Mouse (Mus musculus) cerebellum, postnatal 36 days (tissue): ENCODE data around the gene Crb3.

Source experiments
- DNase-seq, 2 experiments: peaks; one replicate each; pipeline ENCODE4 v3.0.0; 2021 to 2022; ENCODE audit warnings: mixed read lengths in 2 of 2

Gene Crb3

DNA sequence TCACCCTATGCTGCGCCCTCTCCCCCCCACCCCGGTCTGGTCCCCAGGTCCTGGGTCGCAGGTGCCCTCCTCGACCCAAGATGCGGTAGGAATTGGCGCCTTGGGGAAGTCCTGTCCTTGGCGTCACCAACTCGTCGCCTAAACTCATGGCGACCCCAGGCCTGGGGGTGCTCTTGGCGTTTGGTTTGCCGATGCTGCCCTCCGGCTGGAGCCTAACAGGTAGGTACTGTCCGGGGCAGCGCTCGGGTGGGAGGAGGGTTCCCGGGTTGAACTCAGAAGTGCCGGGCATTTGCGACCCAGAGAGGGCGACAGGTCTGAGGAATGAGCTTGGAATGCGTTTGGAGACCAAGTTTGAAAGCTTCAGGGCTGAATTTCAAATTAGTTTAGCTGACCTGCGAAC lies 3.6 kb downstream of the Crb3 start:
- DNase-seq: no peak

DNA sequence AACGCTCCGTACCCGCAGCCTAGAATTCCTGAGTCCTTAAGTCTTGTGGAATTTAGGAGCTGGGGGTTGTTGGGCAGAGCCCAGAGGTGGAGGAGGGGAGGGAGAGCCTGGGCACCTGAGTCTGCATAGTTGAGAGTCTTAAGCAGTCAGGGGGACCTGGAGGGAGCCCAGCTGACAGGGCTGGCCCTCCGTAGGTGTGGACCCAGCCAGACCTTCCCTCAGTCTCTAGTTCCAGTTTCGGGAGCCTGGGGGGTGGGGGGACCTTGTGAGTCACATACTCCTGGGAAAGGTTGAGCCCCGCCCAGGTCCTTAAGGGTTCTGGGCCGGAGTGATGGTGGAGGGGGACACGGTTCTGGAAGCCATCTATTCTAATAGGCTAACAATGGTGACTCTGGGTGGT lies 4.1 kb downstream of the Crb3 start:
- DNase-seq: no peak

DNA sequence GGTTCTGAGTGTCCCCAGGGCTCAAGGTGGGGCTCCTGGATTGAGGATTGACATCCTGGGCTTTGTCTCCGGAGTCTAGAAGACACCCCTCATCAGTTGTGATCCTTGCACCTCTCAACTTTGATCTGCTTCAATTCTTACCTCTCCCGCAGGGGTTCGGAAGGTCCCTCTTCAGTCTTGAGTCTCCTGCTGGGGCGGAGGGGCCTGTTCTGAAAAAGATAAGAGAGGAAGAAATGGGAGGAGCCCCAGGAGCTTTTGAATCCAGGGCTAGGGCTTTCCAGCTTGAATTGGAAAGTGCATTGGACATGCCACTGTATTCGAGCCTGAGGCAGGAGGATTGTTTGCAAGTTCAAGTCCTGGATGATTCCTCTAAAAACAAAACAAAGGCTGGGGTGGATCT lies 8.0 kb downstream of the Crb3 start:
- DNase-seq: no peak

DNA sequence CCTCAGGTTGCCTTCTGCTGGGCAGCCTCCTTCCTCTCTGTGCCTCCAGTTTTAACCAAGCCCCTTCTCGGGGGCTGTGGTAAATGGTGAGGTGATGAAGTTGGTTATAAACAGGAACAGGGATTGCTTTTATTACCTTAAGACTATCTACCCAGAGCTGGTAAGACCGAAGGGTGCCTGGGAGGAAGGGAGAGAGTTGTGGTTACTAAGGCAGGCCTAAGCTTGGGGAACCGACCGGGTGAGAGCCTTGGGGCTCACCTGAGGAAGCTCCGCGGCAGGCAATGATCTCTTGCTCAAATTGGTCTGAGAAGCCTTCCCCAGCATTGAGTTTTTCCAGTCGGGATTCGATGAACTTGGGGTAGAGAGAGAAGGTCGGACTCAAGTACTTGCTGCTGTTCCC lies 11.4 kb downstream of the Crb3 start:
- no peak for DNase-seq

DNA sequence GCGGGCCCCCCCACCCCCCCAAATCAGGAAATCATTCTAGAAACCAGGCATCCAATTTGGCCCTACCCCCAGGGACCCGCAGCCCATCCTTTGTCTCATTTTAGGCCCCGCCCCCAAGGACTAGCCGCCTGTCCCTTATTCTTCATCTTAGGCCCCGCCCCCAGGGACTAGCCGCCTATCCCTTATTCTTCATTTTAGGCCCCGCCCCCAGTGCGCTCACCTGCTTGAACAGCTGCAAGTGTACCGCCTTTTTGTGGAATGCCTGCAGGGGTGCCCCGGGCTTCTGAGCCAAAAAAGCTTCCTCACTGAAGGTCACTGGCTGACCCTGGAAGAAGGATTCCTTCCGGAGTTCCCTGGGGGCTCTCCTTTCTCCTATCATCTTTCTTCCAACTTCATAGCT lies 11.8 kb downstream of the Crb3 start:
- no peak for DNase-seq

DNA sequence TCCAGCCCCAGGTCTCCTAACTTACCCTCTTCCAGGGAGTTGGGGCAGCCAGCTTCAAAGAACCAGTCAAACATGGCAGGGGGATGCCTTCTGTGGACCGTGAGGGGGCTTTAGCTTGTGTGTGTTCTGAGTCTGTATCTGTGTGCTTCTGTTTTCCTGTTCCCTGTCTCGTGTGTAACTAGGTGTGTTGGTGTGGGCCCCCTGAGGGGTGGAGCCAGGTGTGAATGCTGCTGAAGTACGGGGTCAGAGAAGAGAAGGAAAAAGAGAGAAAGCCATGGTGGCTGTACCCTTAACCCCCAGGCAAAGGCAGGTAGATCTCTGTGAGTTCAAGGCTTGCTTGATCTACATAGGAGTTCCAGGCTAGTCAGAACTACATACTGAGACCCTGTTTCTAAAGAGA lies 18.0 kb downstream of the Crb3 start:
- DNase-seq: no peak

DNA sequence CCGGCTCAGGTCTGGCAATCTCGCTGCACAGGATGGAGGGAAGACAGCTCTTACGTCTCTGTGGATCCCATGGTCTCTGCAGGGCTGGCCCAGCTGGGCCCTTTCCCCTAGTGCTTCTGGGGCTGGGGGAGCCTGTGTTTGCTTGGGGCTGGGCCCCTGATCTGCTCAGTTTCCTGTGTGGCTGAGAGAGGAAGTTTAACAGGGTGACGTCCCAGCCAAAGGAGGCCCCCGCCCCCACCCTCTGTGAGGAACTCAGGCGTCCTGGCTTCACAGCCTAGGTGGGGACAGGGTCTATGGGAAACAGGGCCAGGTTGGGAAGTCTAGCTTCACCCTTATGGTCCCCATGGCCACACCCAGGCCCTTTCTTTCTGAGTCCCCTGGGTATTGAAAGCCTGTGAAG lies 19.4 kb downstream of the Crb3 start, which contains the start of gene Dennd1c:
Gene Dennd1c (minus strand): TSS at position 179 of the 400 bp plus-strand sequence.
- DNase-seq: no peak

DNA sequence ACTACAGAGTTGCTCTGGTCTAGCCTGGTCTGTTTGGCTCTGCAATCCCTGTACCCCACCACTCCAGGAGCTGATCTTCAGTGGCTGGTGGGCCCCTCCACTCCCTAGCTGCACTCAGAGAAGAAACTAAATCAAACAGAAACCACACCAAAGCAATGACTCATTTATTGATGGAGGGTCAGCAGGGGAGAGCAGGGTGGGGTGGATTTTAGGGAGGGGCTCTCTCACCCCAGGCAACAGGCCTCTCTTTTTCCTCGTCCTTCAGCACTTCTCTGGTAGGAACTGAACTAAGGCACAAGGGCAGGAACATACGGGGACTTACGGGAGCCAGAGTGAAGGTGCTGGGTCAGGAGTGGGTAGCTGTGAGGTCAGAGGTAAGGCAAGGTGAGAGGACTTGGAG lies 21.0 kb downstream of the Crb3 start:
- DNase-seq: no peak

DNA sequence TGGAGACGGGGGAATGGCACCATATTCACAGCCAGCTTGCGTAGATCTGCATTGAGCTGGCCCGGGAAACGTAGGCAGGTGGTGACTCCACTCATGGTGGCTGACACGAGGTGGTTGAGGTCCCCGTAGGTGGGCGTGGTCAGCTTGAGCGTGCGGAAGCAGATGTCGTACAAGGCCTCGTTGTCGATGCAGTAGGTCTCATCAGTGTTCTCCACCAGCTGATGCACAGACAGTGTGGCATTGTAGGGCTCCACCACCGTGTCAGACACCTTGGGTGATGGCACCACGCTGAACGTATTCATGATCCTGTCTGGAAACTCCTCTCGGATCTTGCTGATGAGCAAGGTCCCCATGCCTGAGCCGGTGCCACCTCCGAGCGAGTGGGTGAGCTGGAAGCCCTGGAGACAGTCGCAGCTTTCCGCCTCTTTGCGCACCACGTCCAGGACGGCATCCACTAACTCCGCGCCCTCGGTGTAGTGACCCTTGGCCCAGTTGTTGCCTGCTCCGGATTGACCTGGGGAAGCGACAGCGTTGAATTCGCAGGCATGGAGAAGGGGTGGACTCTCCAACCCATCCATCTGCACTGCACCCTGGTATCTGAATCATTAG lies 22.4 kb downstream of the Crb3 start:
- peak in 1 of 2 experiments; percentile 24 for DNase-seq

DNA sequence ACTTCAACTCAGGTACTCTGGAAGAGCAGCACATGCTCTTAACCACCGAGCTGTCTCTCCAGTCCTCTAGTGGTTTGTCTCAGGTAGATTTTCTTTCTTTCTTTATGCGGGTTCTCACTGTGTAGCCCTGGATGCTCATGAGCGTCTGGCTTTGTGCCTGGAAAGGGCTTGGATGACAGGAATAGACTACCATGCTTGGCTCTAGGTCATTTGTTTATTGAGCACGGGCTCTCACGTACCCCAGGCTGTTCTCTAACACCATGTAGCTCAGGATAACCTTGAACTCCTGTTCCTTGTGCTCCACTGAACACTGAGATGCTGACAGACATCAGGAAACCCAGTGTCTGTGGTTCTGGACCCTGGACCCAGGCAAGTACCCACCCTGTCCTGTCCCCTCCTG lies 23.6 kb downstream of the Crb3 start:
- peak; percentile 71 to 80 for DNase-seq

DNA sequence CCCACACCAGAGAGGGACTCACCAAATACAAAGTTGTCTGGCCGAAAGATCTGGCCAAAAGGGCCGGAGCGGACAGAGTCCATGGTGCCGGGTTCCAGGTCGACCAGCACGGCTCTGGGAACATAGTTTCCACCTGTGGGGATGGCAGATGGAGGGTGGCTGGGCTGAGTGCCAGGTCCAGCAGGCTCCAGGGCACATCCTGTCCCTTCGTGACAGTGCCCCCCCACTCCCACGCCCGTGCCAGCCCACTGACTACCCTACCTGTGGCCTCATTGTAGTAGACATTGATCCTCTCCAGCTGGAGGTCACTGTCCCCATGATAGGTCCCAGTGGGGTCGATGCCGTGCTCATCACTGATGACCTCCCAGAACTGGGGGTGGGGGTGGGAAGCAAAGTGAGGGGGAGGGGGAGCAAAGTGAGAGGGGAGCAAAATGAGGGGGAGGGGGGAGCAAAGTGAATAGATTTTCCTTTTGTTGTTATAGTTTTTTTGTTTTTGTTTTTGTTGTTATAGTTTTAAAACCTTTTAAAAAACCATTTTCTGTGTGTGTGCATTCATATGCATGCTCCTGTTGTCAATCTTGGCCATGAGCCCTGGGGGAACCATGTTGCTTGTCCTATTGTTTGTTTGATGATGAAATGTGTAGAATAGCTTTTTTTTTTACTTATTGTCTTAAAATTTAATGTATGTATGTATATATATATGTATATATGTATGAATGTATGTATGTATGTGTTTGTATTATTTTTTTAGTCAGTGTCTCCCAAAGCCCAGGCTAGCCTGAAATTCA lies 27.3 kb downstream of the Crb3 start:
- peak; percentile 99 for DNase-seq

DNA sequence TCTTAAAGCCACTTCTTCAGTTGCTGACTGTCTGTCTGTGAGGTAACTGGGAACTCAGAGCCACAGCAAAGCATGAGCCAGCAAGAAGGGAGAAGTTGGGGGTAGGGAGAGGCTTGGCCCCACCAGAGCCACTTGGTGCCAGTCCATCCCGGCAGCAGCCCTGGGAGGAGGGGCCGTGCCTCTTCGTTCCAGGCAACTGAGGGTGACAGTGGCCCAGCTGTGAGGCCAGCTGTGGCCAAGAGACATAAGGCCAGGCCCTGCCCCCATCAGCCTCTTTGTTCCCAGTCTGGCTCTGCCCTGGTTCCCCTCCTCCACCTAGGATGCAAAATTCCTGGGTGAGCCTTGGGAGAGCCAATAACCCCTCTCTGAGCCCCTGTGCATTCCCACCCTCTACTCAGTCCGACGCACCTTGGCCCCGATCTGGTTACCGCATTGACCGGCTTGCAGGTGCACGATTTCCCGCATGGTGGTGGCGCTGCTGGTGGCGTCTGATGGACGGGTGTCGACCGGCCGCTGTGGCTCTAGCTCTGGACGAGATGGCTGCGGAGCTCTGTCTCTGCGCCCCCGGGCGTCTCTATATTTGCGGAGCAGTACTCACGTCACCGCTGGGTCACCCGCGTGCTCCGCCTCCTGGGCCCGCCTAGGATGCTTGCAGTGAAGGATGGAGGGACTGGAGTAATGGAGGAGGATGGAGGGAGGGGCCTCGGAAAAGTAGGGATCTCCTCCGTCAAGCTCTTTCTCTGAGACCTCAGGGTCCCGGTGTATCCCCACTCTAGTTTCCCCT lies 28.3 kb downstream of the Crb3 start, which contains the start of gene Tubb4a:
Gene Tubb4a (minus strand): TSS at position 734 of the 784 bp plus-strand sequence.
- peak; percentile 93 for DNase-seq

DNA sequence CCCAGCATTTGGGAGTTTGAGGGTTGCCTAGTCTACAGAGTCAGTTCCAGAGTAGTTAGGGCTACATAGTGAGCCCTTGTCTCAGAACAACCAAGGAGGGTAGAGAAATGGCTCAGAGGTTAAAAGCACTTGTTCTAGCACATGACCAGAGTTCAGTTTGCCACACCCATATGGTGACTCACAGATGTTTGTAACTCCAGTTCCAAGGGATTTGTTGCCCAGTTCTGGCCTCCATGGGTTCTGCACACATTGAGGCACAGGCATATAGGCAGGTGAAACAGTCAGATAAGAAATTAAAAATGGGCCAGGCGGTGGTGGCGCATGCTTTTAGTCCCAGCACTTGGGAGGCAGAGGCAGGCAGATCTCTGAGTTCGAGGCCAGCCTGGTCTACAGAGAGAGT lies 35.3 kb downstream of the Crb3 start:
- no peak for DNase-seq

DNA sequence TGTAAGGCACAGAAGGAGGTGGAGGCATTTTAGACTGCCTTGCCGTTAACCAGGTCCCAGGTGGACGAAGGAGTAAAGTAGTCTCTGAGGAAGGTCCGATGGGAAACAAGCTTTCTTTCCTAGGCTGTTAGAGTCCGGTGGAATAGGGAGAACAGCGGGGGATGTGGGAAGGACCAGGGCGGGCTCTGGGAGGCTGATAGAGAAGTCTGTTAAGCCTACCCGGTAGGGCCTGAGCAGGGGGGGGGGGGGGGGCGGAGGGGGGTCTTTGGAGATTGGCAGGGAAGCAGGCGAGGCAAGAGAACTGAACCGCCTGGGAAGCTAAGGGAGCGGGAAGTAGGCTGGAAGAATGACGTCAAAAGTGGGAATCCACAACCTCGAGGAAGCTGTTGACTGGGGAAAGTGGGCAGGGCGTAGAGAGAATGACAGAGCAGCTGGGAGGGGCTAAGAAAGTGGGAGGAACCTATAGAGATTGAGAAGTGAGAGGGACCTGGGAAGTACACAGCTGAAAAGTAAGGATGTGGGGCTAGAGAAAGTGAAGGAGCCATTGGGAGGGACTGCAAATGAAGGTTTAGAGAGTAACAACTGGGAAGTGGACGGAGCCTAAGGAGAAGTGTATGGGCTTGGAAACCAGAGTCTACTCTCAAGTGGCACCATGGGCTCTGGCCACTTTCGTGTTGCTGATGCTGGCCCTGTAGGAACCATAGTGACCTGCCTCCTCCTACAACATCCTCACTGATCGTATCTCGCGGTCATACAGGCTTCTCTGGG lies 37.1 kb downstream of the Crb3 start:
- DNase-seq: no peak

DNA sequence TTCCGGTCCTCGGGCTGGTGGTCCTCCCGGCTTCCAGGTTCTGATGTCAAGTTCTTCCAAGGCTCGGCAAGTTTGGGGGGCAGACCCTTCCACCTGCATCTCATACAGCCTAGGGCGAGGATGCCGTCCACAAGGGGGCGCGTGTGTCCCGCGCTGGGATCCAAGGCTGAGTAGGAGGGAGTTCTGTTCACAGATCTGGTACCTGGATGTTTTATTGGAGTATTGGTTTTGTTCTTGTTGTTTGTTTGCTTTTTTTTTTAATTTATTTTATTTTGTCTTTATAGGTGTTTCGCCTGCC lies 37.7 kb downstream of the Crb3 start:
- DNase-seq: peak; percentile 90

DNA sequence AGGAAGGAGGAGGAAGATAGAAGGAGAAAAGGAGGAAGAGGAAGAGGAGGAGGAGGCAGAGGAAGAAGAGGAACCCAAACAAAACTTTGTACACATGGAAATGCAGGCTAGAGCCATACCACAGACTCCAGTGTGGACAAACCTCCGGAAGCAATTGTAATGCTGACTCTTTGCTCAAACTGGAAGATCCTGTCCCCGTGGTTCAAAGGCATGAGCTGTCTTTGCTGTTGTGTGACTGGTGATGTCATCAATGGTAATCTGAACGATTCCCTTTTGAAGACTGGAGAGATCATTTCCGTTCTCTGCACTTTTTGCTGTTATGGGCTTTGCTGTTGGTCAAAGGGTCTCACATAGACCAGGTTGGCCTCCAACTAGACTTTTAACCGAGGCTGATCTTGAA lies 39.4 kb downstream of the Crb3 start:
- no peak for DNase-seq

DNA sequence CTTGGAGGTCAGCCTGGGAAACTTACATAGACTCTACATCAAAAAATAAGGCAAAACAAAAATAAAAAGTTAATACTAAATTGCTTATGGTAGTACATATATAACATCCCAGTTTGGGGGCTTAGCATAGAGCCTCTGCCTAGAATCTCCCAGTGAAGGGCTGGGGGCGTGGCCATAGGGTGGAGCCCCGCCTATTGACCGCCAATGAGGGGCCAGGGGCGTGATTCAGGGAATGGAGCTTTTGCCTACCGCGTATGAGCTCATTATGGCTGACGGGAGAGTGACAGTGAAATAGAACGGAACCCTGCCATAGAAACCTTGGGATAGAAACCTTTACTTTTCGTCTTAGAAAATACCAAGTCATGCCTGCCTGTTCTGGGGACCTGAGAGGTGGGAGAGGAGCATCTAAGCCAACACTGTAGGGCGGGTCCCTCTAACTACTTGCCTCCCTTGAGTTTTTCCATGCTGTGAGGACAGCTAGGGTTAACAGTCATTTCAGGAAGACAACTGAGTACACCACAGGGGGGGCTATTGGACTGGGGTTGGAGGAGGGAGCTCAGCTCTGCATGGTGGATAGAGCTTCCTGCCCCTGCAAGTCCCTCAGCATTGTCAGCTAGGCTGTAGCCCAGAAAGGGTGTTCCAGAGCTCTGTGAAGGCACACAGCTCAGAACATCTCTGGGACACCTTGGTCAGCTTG lies 40.9 kb downstream of the Crb3 start:
- DNase-seq: no peak

DNA sequence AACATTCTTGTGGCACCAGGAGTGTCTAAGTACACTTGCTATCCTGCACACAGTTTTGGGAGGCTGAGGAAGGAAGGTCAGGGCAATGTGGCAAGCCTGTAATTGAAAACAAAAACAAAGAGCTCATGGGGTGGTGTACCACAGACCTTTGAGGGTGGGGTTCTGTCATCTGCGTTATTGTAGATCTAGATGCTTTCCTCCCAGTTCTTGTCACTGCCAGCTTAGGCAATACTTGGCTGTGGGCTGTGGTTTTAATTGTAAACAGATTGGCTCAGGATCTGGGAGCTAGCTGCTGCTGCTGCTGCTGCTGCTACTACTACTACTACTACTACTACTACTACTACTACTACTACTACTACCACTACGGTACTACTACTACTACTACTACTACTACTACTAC lies 43.4 kb downstream of the Crb3 start:
- DNase-seq: no peak

DNA sequence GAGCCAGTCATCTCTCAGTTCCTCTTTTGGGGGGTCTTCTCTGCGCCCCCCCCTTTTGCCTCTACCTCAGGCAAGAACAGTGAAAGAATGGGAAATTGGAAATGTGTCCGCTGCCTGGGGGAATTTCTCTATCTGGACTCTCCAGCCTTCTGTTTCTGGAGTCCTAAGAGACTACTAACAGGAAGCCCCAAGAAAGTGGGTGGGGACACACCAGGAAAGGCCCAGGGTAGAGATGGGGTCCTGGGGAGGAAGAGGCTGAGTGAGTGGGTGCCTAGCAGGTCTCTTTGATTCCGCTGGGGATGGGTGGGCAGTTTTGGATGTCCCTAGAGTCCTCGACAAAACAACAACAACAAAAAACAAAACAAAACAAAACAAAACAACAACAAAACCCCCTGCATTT lies 45.6 kb downstream of the Crb3 start:
- DNase-seq: no peak

DNA sequence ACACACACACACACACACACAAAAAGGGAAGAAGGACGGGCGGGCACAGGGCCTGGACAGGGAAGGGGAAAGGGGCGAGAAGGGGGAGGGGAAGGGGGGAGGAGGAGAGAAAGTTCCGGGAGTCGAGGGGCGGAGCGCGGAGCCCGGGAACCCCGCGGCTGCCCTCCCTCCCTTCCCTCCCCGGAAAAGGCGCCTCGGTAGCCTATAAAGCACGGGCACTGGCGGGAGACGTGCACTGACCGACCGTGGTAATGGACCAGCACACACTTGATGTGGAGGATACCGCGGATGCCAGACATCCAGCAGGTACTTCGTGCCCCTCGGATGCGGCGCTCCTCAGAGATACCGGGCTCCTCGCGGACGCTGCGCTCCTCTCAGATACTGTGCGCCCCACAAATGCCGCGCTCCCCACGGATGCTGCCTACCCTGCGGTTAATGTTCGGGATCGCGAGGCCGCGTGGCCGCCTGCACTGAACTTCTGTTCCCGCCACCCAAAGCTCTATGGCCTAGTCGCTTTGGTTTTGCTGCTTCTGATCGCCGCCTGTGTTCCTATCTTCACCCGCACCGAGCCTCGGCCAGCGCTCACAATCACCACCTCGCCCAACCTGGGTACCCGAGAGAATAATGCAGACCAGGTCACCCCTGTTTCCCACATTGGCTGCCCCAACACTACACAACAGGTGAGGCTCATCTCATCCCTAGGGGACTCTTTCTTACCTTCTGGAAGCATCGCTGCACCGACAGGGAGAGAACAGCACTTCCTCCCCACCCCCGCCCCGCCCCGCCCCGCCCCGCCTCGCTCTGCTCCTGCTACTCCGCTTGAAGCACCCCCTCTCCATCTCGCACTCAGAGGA lies 46.5 kb downstream of the Crb3 start, which contains the start of gene Tnfsf9:
Gene Tnfsf9 (plus strand): TSS at position 145 of the 854 bp plus-strand sequence.
- DNase-seq: peak; percentile 53

DNA sequence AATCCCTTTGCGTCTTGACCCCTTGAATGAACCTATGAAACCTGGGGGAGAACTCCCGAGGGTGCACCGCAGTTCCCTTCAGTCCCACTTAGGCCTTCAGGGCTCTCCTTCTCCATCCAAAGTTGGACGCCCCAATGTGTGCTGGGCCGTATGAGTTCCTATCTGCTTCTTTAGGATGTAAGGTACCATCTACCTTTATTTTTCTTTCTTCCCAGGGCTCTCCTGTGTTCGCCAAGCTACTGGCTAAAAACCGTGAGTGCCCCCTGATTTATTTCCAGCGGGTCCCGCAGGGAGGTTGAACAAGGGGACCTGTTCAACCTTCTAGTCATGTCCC lies 47.1 kb downstream of the Crb3 start:
- DNase-seq: no peak

DNA sequence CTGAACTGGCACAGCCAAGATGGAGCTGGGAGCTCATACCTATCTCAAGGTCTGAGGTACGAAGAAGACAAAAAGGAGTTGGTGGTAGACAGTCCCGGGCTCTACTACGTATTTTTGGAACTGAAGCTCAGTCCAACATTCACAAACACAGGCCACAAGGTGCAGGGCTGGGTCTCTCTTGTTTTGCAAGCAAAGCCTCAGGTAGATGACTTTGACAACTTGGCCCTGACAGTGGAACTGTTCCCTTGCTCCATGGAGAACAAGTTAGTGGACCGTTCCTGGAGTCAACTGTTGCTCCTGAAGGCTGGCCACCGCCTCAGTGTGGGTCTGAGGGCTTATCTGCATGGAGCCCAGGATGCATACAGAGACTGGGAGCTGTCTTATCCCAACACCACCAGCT lies 48.2 kb downstream of the Crb3 start:
- no peak for DNase-seq
